Mouse (Mus musculus) olfactory bulb, adult 2 months (tissue): Measurements from ENCODE around the gene Grhl3. TPM values are rescaled to one million over a fixed set of nuclear protein-coding genes. Genes with fewer than 3 reads are reported as not detected.

Source experiments
- H3K27ac ChIP-seq: fragments of 200-500 bp; 2 replicates; pipeline ENCODE4 v1.5.1; 2012; ENCODE audit warnings: low read depth, low read length; ENCODE audit not compliant: insufficient read depth
- H3K4me1 ChIP-seq: fragments of 200-500 bp; 2 replicates; pipeline ENCODE4 v1.6.1; 2012; ENCODE audit warnings: low read length; ENCODE audit not compliant: control insufficient read depth, insufficient read depth
- H3K4me3 ChIP-seq: fragments of 200-500 bp; 2 replicates; pipeline ENCODE4 v1.5.1; 2012; ENCODE audit warnings: mild to moderate bottlenecking, low read depth, low read length, moderate library complexity; ENCODE audit not compliant: insufficient read depth
- CTCF ChIP-seq: fragments of 200-500 bp; IDR thresholded peaks from 2 replicates; pipeline ENCODE4 v1.5.1; 2012; ENCODE audit warnings: low read depth, mild to moderate bottlenecking, low read length, moderate library complexity; ENCODE audit not compliant: insufficient read depth
- POLR2A ChIP-seq: fragments of 200-500 bp; IDR thresholded peaks from 2 replicates; pipeline ENCODE4 v1.6.1; 2012; ENCODE audit warnings: mild to moderate bottlenecking, low read depth, low read length, moderate library complexity; ENCODE audit not compliant: insufficient read depth
- WGBS: fragments of 180-500 bp; shearing (Covaris S2); methylation state at CpG from one replicate; pipeline ENCODE4 v1.1.7; 2018; 5-methylcytosine and 5-hydroxymethylcytosine counted together
- polyA plus RNA-seq: library from polyadenylated mRNA; stranded (reverse); fragments of >200 nt; gene quantifications from 2 replicates; pipeline ENCODE4 v1.2.4, GENCODE M21; 2012; ENCODE audit warnings: low replicate concordance; ENCODE audit not compliant: missing spikeins, insufficient read depth, insufficient read length

The Grhl3 gene
- polyA plus RNA-seq, 1 experiment, result not detected

DNA sequence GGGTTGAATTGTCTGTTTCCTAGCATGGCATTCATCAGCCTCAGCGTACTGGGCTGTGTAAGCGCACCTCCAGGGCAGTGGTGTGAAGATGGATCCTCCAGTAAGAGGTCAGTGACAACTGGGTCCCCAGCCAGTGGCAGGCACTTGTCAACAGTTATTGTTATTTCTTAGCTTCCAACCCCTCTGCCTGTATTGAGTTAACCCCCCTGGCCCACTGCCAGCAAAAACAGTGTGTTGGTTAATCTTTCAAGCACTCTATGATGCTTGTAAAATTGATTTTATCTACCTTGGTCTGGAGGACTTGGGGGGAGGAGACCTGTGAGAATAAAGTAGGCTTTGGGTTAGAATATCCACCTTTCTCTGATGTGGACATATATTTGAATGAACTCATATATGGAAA is 29.1 kb downstream of the Grhl3 start:
- Histone ChIP-seq H3K27ac (no peak overlapping the region), H3K4me3 (no peak overlapping the region), H3K4me1 (peaks cover 2% of the 10 kb centered on the region; the same call in 1 of the 2 replicates)
- 93% methylated on average over 2 of the region's 2 CpGs for WGBS
- TF ChIP-seq CTCF (no peak), POLR2A (no peak)

DNA sequence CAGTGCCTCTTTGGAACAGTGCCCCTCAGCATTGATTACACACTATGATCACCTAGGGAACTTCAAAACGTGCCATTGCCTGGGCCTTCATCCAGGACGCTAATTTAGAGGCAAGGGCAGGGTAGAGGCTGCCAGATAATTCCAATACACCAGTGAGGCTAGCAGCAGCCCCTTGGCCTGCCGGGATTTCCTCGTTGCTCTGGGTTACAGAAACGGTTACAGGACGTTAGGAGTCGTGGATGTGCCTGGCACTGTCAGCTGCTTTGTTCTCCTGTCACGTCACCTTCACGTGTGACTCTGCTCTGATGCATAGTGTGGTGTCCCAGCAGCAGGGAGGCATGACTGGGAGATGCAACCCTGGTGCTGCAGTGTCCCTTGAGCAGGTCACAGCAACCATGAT is 33.4 kb downstream of the Grhl3 start:
- WGBS, result 42% methylated on average over 9 of the region's 9 CpGs
- peaks cover 2% of the 10 kb centered on the region; the same call in 1 of the 2 replicates for H3K4me1 ChIP-seq
- H3K4me3 ChIP-seq, result no peak overlapping the region
- TF ChIP-seq POLR2A (no peak), CTCF (no peak)
- H3K27ac ChIP-seq, result no peak overlapping the region

- H3K27ac ChIP-seq, result no peak overlapping the region
- 85% methylated on average over 12 of the region's 12 CpGs for WGBS
- H3K4me1 ChIP-seq, result peaks cover 2% of the 10 kb centered on the region; the same call in 1 of the 2 replicates
- TF ChIP-seq CTCF (no peak), POLR2A (no peak)
- H3K4me3 ChIP-seq, result no peak overlapping the region
These were observed 34.4 kb downstream of the Grhl3 start for GRCm38 (mm10) chr4:135539056-135539455.

GRCm38 (mm10) chr4:135535021-135535420 is 38.4 kb downstream of the Grhl3 start:
- no peak overlapping the region for H3K27ac ChIP-seq
- no peak for TF ChIP-seq POLR2A
- TF ChIP-seq CTCF, result no peak
- no peaks in the 10 kb centered on the region for H3K4me1 ChIP-seq
- no peak overlapping the region for H3K4me3 ChIP-seq
- 98% methylated on average over 3 of the region's 3 CpGs for WGBS

DNA sequence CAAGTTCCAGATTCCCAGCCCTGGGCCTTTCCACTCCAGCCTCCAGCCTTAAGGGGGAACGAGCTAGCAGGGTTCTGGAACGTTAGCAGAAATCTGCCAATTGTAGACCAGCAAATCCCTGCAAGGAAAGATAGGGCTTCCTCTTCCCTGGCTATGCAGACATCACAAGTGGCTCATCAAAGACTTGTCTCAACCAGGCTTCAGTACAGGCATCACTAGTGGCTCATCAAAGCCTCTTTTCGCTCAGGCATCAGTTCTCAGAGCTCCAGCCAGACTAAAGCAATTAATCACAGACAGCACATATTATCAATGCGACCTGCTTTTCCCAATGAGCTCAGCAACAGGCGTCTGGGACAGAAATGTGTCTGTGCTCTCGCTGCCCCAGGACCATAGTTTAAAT is 40.4 kb downstream of the Grhl3 start:
- WGBS, result 80% methylated on average over 6 of the region's 6 CpGs
- TF ChIP-seq POLR2A, result no peak
- TF ChIP-seq CTCF, result no peak
- Histone ChIP-seq H3K4me3 (no peak overlapping the region), H3K4me1 (no peaks in the 10 kb centered on the region), H3K27ac (no peak overlapping the region)

DNA sequence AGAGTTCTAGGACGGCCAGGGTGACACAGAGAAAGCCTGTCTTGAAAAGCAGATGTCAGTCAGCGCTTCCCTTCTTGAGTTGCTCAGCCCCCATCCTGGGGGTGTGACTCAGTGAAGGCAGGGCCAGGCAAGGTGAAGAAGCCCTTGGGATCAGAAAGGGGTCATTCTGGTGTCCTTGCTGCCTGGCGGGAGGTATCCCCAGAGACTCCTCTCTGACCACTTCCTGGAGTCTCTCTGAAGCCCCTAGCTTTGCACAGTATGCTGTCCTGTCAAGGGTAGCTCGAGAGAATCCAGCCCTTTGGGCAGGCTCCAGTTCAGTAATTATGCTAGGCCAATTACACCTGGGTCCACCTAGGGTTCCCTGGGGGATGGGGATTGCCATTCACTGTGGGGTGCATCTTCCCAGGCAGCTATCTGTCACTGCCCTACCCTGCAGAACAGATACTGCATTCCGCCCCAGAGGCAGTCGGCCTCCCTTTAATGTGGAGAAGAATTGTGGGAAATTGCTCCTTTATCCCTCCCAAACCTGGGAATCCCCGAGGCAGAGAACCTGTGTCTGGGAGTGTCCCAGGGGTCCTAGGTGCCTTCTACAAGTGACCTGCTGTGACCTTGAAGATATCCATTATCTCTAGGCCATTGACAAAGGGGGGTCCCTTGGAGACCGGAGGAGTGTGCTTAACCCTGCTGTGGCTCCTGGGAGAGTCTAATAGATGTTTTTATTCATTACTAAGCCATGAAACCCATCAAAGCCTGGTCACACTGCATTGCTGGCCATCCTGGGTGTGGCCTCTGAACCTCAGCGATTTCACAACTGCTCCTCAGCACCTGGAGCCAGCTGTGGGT is 41.4 kb downstream of the Grhl3 start:
- 71% methylated on average over 9 of the region's 9 CpGs for WGBS
- no peak overlapping the region for H3K27ac ChIP-seq
- no peak for TF ChIP-seq POLR2A
- TF ChIP-seq CTCF, result no peak
- no peaks in the 10 kb centered on the region for H3K4me1 ChIP-seq
- H3K4me3 ChIP-seq, result no peak overlapping the region

- WGBS, result 75% methylated on average over 9 of the region's 9 CpGs
- no peak for TF ChIP-seq CTCF
- TF ChIP-seq POLR2A, result no peak
- H3K27ac ChIP-seq, result no peak overlapping the region
- peaks cover 3% of the 10 kb centered on the region for H3K4me1 ChIP-seq
- no peak overlapping the region for H3K4me3 ChIP-seq
These were observed 42.2 kb downstream of the Grhl3 start for GRCm38 (mm10) chr4:135531236-135531635.

- no peak overlapping the region for H3K27ac ChIP-seq
- WGBS, result 72% methylated on average over 2 of the region's 2 CpGs
- TF ChIP-seq POLR2A, result no peak
- TF ChIP-seq CTCF, result no peak
- H3K4me1 ChIP-seq, result peaks cover 11% of the 10 kb centered on the region
- H3K4me3 ChIP-seq, result no peak overlapping the region
These were observed 43.2 kb downstream of the Grhl3 start for GRCm38 (mm10) chr4:135530270-135530669.

GRCm38 (mm10) chr4:135526039-135526710 is 47.3 kb downstream of the Grhl3 start:
- no peak overlapping the region for H3K27ac ChIP-seq
- TF ChIP-seq POLR2A (no peak), CTCF (no peak)
- H3K4me3 ChIP-seq, result no peak overlapping the region
- WGBS, result 40% methylated on average over 14 of the region's 14 CpGs
- peaks cover 18% of the 10 kb centered on the region for H3K4me1 ChIP-seq
